Mouse (Mus musculus) ES-E14 (cell line): ENCODE data around the gene Arhgap10.

Source experiments
- CHD2 ChIP-seq: IDR thresholded peaks from 2 replicates; pipeline ENCODE4 v1.6.1; 2014; ENCODE audit warnings: mild to moderate bottlenecking, low read depth, low read length, inconsistent platforms
- HCFC1 ChIP-seq: IDR thresholded peaks from 2 replicates; pipeline ENCODE4 v1.6.1; 2012; ENCODE audit warnings: low read length, inconsistent platforms, borderline replicate concordance; ENCODE audit not compliant: insufficient read depth
- ZC3H11A ChIP-seq: IDR thresholded peaks from 2 replicates; pipeline ENCODE4 v1.6.1; 2012; ENCODE audit warnings: low read depth, mild to moderate bottlenecking, inconsistent platforms, low read length, borderline replicate concordance
- ZNF384 ChIP-seq: IDR thresholded peaks from 2 replicates; pipeline ENCODE4 v1.6.1; 2012; ENCODE audit warnings: low read depth, low read length, inconsistent platforms

DNA sequence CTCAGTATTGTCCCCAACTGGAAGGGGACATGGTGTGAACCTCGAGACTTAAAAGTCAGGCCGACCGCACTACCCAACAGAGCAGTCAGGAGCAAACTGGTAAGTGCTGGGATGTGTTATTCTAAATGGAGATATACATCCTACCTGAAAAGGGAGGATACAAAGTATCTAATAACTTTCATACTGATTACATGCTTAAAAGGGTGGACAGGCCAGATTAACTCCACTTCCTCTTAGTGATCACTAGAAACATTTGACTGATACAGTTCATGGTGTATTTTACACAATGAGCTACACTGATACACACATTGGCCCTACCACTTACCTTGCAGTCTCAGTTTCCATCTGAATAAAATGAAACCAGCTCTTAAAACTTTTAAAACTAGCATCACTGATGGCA, 17.5 kb downstream of the Arhgap10 start:
- TF ChIP-seq ZNF384 (no peak), ZC3H11A (no peak), HCFC1 (no peak), CHD2 (no peak)
